Mouse (Mus musculus): ENCODE results near the gene Krt13.

Krt13 gene

GRCm38 (mm10) chr11:100121466-100121865 lies at the start of gene Krt13:
TSS of gene Krt13 (minus strand) at chr11:100121566.
- no peak for DNase-seq (ENCODE audit: low spot score in 2 of 2)

- DNase-seq (ENCODE audit: low spot score in 2 of 2), result peak; percentile 72 to 82
These were observed 47.7 kb upstream of the Krt13 start for GRCm38 (mm10) chr11:100168765-100169762.

GRCm38 (mm10) chr11:100168071-100168470 lies 46.7 kb upstream of the Krt13 start:
- no peak for DNase-seq (ENCODE audit: low spot score in 2 of 2)

- DNase-seq (ENCODE audit: low spot score in 2 of 2), result no peak
These were observed 43.0 kb upstream of the Krt13 start for GRCm38 (mm10) chr11:100164392-100164791.

GRCm38 (mm10) chr11:100157908-100158477 lies 36.6 kb upstream of the Krt13 start:
- DNase-seq (ENCODE audit: low spot score in 2 of 2), result no peak

- no peak for DNase-seq (ENCODE audit: low spot score in 2 of 2)
These were observed 36.0 kb upstream of the Krt13 start for GRCm38 (mm10) chr11:100157331-100157730.

- DNase-seq (ENCODE audit: low spot score in 2 of 2), result no peak
These were observed 34.3 kb upstream of the Krt13 start for GRCm38 (mm10) chr11:100155497-100156255.

GRCm38 (mm10) chr11:100148615-100149330 lies 27.4 kb upstream of the Krt13 start, which contains the start of gene Krt19:
TSS of gene Krt19 (minus strand) at chr11:100148665.
- no peak for DNase-seq (ENCODE audit: low spot score in 2 of 2)

- DNase-seq (ENCODE audit: low spot score in 2 of 2), result no peak
These were observed 26.4 kb upstream of the Krt13 start for GRCm38 (mm10) chr11:100147566-100148353.

- no peak for DNase-seq (ENCODE audit: low spot score in 2 of 2)
These were observed 24.6 kb upstream of the Krt13 start for GRCm38 (mm10) chr11:100145858-100146560.

GRCm38 (mm10) chr11:100145104-100145503 lies 23.7 kb upstream of the Krt13 start:
- DNase-seq (ENCODE audit: low spot score in 2 of 2), result no peak

- DNase-seq (ENCODE audit: low spot score in 2 of 2), result no peak
These were observed 19.6 kb upstream of the Krt13 start for GRCm38 (mm10) chr11:100140966-100141365.

GRCm38 (mm10) chr11:100139391-100139790 lies 18.0 kb upstream of the Krt13 start:
- no peak for DNase-seq (ENCODE audit: low spot score in 2 of 2)

GRCm38 (mm10) chr11:100138809-100139208 lies 17.4 kb upstream of the Krt13 start:
- DNase-seq (ENCODE audit: low spot score in 2 of 2), result no peak

GRCm38 (mm10) chr11:100137693-100138092 lies 16.3 kb upstream of the Krt13 start:
- DNase-seq (ENCODE audit: low spot score in 2 of 2), result no peak

GRCm38 (mm10) chr11:100136559-100136958 lies 15.2 kb upstream of the Krt13 start:
- no peak for DNase-seq (ENCODE audit: low spot score in 2 of 2)

GRCm38 (mm10) chr11:100135731-100136130 lies 14.4 kb upstream of the Krt13 start, which contains the start of gene Krt15:
TSS of gene Krt15 (minus strand) at chr11:100135928.
- no peak for DNase-seq (ENCODE audit: low spot score in 2 of 2)

- DNase-seq (ENCODE audit: low spot score in 2 of 2), result no peak
These were observed 3.5 kb upstream of the Krt13 start for GRCm38 (mm10) chr11:100124901-100125300.

GRCm38 (mm10) chr11:100120331-100120730 lies 1.0 kb downstream of the Krt13 start:
- DNase-seq (ENCODE audit: low spot score in 2 of 2), result no peak

GRCm38 (mm10) chr11:100113742-100114029 lies 7.7 kb downstream of the Krt13 start:
- no peak for DNase-seq (ENCODE audit: low spot score in 2 of 2)
